Mouse (Mus musculus) neural tube, embryonic 15.5 days (tissue): ENCODE data around the gene Qser1. TPM values are rescaled to one million over a fixed set of nuclear protein-coding genes. Genes with fewer than 3 reads are reported as not detected.
A peak's percentile ranks its signal among the peaks of the same experiment; 100 is the strongest.
"Not testable (repeated sequence)": the region's sequence is repeated elsewhere in the genome, so short reads cannot be mapped to it uniquely, and the experiment has no call there.

Source experiments
- ATAC-seq: fragments of 200-750 bp; cut with Nextera tagmentation; 2 replicates; pipeline ENCODE4 v1.8.0; 2017; ENCODE audit warnings: mild to moderate bottlenecking, moderate TSS enrichment, moderate library complexity; ENCODE audit not compliant: low FRiP score
- H3K27ac ChIP-seq: fragments of 300-500 bp; sonication (generic); replicated peaks from 2 replicates; pipeline ENCODE4 v1.5.1; 2015; ENCODE audit warnings: mild to moderate bottlenecking, inconsistent platforms
- H3K27me3 ChIP-seq: fragments of 300-500 bp; sonication (generic); replicated peaks from 2 replicates; pipeline ENCODE4 v1.6.1; 2015; ENCODE audit warnings: inconsistent platforms
- H3K36me3 ChIP-seq: fragments of 300-500 bp; sonication (generic); 2 replicates; pipeline ENCODE4 v1.6.1; 2015; ENCODE audit warnings: inconsistent platforms
- H3K4me1 ChIP-seq: fragments of 300-500 bp; sonication (generic); 2 replicates; pipeline ENCODE4 v1.6.1; 2015; ENCODE audit warnings: inconsistent platforms
- H3K4me2 ChIP-seq: fragments of 300-500 bp; sonication (generic); 2 replicates; pipeline ENCODE4 v1.6.1; 2015; ENCODE audit warnings: inconsistent platforms, mild to moderate bottlenecking, moderate library complexity
- H3K4me3 ChIP-seq: fragments of 300-500 bp; sonication (generic); replicated peaks from 2 replicates; pipeline ENCODE4 v1.5.1; 2015; ENCODE audit warnings: mild to moderate bottlenecking, inconsistent platforms
- H3K9ac ChIP-seq: fragments of 300-500 bp; sonication (generic); replicated peaks from 2 replicates; pipeline ENCODE4 v1.6.1; 2015; ENCODE audit warnings: mild to moderate bottlenecking, inconsistent platforms
- H3K9me3 ChIP-seq: fragments of 300-500 bp; sonication (generic); replicated peaks from 2 replicates; pipeline ENCODE4 v1.6.1; 2016; ENCODE audit warnings: inconsistent platforms
- WGBS: fragments of 180-500 bp; shearing (Covaris S2); methylation state at CpG from one replicate; pipeline ENCODE4 v1.1.7; 2015; ENCODE audit warnings: mixed read lengths; 5-methylcytosine and 5-hydroxymethylcytosine counted together
- polyA plus RNA-seq: library from polyadenylated mRNA; unstranded; fragments of >200 nt; fragmentation: Nextera tagmentation; extraction: Ambion mirVana; gene quantifications from 2 replicates; pipeline ENCODE4 v1.2.1, GENCODE M21; 2015

Qser1 gene
- polyA plus RNA-seq, 1 experiment from 2014 or later = 4.9 TPM

DNA sequence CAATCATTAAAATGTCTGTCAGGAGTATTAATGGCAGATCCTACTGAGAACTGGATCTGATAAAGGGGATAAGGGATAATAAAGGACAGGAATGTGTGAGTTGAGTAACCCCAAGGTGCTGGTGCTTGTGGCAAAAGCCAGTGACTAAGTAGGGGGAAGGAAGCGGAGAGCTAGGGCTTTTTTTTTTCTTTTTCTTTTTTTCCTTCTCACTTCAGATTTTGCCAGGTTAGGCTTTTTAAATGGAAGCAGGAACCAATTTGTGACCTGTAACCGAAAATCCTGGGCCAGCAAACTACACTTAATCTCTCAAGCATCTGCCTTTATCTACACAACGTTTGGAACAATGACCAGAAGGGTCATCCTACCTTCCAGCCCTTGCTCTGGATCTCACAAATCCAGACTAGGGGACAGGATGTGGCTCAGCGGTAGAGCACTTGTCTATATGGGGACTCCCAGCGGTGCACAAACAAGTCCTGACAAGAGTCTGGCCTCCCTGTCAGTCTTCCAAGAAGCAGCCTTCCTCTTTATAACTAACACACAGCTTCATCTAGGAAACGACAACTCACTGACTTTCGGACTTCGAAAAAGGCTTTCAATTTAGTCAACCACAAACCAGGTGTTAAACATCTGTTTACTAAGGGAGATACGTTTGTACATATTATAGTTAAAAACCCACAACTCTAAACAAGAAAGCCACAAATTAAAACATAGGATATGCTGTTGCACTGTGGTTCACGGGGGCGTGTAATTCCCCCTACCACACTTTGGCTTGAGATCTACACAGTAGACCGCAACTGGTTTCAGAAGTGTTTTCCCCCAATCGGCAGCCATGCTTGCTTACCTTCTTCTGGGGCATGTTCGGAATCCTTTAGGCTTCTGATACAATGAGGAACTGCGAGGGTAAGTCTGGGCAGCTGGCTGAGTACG, 31.9 kb upstream of the Qser1 start:
- H3K27me3 ChIP-seq = peaks cover 9% of the 10 kb centered on the region
- peak overlapping the region; percentile 59; the same call in 1 of the 2 replicates for H3K4me3 ChIP-seq
- no peaks in the 10 kb centered on the region for H3K36me3 ChIP-seq
- no peak overlapping the region for H3K27ac ChIP-seq
- no peaks in the 10 kb centered on the region for H3K9me3 ChIP-seq
- H3K4me2 ChIP-seq = peak overlapping the region; percentile 99
- H3K4me1 ChIP-seq = peaks cover 10% of the 10 kb centered on the region
- no peak for ATAC-seq
- H3K9ac ChIP-seq = peak overlapping the region; percentile 59
- 39% methylated on average over 16 of the region's 16 CpGs for WGBS

DNA sequence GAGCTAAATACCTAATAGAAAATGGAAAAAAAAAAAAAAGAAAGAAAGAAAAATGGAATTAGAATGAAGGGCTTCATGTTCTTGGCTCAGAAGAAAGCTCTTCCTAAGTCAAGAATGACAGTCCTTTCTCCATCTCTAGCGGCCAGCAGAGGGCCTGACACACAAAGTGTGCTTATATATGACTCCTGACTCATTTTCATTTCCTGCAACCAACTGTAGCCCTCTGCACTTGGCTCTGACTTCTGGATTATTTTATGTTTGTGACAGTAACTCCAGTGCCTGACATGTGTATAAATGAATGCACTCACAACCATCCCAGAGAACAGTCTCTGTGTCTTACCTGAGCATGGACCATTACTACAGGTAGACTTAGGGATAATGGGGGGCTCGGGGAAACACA, 31.1 kb upstream of the Qser1 start:
- Histone ChIP-seq H3K4me3 (no peak overlapping the region), H3K4me1 (peaks cover 10% of the 10 kb centered on the region), H3K27me3 (peaks cover 9% of the 10 kb centered on the region), H3K4me2 (no peak overlapping the region), H3K27ac (no peak overlapping the region), H3K9me3 (no peaks in the 10 kb centered on the region), H3K9ac (no peak overlapping the region), H3K36me3 (no peaks in the 10 kb centered on the region)
- 55% methylated on average over 2 of the region's 2 CpGs for WGBS
- no peak for ATAC-seq

DNA sequence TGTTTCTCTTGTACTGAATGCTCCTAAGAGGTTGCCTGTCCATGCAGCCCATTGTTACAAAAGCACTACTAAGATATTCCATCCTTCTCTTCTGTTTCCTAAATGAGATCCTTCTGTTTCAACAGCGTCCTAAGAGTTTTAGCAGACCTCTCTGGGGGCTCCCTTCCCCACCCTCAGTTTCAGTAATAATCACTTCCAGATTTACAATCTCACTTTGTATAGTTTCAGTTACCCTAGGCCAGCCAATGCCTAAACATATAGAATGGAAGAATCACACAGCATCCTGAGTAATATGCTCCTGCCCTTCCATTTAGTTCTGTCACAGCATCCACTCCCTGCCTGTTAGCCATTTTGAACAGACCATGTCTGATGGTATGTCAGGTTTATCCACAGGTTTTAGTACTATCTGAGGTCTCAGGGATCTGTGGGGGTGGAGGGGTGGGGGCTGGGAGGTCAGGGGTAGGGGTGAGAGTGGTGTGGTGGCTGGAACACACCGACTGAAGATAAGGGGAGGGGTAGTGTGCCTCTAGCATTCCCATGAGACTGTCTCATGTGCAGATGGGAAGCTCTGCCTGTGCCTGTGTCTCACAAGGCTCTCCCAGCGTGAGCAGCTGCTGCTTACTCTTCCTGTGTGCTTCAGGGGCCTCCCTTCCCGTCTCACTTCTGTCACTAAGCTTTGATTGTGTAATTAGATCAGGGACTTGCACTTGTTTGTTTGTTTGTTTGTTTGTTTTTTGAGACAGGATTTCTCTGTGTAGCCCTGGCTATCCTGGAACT, 30.3 kb upstream of the Qser1 start:
- 33% methylated on average over 4 of the region's 4 CpGs for WGBS
- ATAC-seq = no peak

DNA sequence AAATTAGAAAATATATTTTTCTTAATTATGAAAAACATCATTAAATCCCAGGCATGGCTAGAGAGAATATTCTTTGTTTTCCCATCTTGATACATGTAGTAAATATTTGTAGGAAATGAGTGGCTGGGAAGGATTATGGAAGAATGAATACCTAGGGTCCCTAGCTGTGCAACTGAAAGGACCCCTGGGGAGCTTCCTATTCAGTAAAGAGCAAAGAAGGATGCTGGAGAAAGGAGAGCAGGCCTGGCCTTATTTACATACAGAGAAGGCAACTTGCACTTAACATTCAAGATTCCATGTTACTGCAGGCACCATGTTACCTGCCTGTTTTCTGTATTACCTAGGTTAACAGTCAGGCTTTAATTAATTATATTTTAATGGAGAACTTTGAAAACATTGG, 26.0 kb upstream of the Qser1 start:
- no peak overlapping the region for H3K27ac ChIP-seq
- H3K9ac ChIP-seq = no peak overlapping the region
- no peak overlapping the region for H3K4me2 ChIP-seq
- no peaks in the 10 kb centered on the region for H3K9me3 ChIP-seq
- no peaks in the 10 kb centered on the region for H3K27me3 ChIP-seq
- H3K4me3 ChIP-seq = no peak overlapping the region
- no peaks in the 10 kb centered on the region for H3K4me1 ChIP-seq
- no peaks in the 10 kb centered on the region for H3K36me3 ChIP-seq
- ATAC-seq = no peak

More for the DNA sequence above, 30.3 kb upstream of the Qser1 start:
- Histone ChIP-seq H3K27me3 (peaks cover 9% of the 10 kb centered on the region), H3K9me3 (no peaks in the 10 kb centered on the region), H3K9ac (no peak overlapping the region), H3K4me3 (no peak overlapping the region), H3K4me2 (no peak overlapping the region), H3K4me1 (peaks cover 10% of the 10 kb centered on the region), H3K27ac (no peak overlapping the region), H3K36me3 (no peaks in the 10 kb centered on the region)

DNA sequence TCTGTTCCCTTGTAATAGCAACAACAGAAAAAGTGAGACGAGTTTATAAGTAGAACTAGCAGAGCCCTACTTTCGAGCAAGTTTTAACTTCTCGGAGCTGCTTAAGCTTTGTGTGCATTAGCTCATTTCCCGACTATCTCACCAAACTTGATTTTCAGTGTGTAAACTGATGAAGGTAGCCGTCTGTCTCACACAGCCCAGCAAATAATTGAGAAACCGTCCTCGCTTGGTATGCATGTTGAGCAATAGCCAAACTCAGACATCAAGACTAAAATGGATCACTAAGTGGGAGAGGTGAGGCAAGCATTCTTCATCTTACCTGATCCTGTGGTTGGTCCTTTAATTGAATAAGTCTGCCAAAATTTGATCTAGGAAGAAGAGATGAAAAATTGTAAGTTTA, 25.2 kb upstream of the Qser1 start:
- 85% methylated on average over 7 of the region's 7 CpGs for WGBS
- no peaks in the 10 kb centered on the region for H3K9me3 ChIP-seq

DNA sequence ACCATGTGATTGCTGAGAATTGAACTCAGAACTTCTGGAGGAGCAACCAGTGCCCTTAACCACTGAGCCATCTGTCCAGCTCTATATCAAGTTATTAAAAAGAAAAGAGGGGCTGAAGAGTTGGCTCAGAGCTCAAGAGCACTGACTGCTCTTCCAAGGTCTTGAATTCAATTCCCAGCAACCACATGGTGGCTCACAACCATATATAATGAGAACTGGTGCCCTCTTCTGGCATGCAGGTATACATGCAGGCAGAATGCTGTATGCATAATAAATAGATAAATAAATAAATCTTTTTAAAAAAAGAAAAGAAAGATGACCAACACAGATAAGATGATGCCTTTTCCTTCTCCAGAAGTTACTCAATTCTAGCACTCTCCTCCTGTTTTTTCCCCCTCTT, 24.4 kb upstream of the Qser1 start:
- no peak overlapping the region for H3K4me3 ChIP-seq
- no peak overlapping the region for H3K27ac ChIP-seq
- H3K4me1 ChIP-seq = no peaks in the 10 kb centered on the region
- no peak for ATAC-seq
- no peaks in the 10 kb centered on the region for H3K36me3 ChIP-seq
- no peak overlapping the region for H3K4me2 ChIP-seq
- no peaks in the 10 kb centered on the region for H3K27me3 ChIP-seq
- H3K9me3 ChIP-seq = no peaks in the 10 kb centered on the region
- H3K9ac ChIP-seq = no peak overlapping the region

More for the DNA sequence above, 25.2 kb upstream of the Qser1 start:
- Histone ChIP-seq H3K9ac (no peak overlapping the region), H3K4me3 (no peak overlapping the region), H3K4me1 (no peaks in the 10 kb centered on the region), H3K36me3 (no peaks in the 10 kb centered on the region), H3K4me2 (no peak overlapping the region), H3K27me3 (no peaks in the 10 kb centered on the region), H3K27ac (no peak overlapping the region)
- ATAC-seq = no peak

DNA sequence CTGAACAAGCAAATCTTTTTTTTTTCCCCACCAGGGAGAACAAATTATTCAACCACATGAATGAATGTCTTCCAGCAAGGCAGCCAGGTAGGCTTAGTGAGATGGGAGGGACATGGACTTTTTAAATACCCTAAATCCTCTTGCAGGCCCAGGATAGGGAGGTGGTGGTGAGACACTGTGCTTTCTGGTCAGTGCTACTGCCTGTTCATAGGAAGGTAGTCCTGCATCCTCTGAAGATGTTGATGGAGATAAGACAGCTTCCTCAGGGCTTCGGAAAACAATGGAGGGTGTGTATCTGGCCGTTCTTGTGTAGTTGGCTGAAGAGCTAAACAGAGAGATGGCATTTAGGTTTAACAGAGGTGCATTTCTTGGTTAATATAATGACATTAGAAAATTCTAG, 15.9 kb upstream of the Qser1 start:
- no peak overlapping the region for H3K9ac ChIP-seq
- no peak overlapping the region for H3K27ac ChIP-seq
- no peaks in the 10 kb centered on the region for H3K36me3 ChIP-seq
- H3K27me3 ChIP-seq = no peaks in the 10 kb centered on the region
- no peaks in the 10 kb centered on the region for H3K4me1 ChIP-seq
- no peak for ATAC-seq
- H3K4me3 ChIP-seq = no peak overlapping the region
- WGBS = 93% methylated on average over 2 of the region's 2 CpGs
- H3K9me3 ChIP-seq = no peaks in the 10 kb centered on the region
- H3K4me2 ChIP-seq = no peak overlapping the region

DNA sequence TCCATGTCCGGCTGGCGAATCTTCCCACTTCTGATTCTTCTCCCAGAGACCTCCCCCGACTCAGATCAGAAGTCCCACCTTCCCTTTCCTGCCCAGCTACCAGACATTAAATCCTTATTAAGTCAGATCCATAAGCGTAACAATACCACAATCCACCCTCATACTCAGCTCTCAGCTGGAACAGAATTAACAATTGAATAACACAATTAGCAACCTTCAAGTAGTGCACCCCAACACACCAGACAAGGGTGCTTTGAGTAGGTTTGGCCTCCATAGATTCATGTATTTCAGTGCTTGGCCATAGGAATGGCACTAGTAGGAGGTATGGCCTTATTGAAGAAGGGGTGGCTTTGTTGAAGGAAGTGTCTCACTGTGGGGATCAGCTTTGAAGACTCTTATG, 9.6 kb upstream of the Qser1 start:
- no peaks in the 10 kb centered on the region for H3K9me3 ChIP-seq
- H3K4me3 ChIP-seq = no peak overlapping the region
- no peaks in the 10 kb centered on the region for H3K36me3 ChIP-seq
- ATAC-seq = no peak
- no peaks in the 10 kb centered on the region for H3K27me3 ChIP-seq
- H3K9ac ChIP-seq = no peak overlapping the region
- 92% methylated on average over 4 of the region's 4 CpGs for WGBS
- no peak overlapping the region for H3K27ac ChIP-seq
- no peak overlapping the region for H3K4me2 ChIP-seq
- no peaks in the 10 kb centered on the region for H3K4me1 ChIP-seq

DNA sequence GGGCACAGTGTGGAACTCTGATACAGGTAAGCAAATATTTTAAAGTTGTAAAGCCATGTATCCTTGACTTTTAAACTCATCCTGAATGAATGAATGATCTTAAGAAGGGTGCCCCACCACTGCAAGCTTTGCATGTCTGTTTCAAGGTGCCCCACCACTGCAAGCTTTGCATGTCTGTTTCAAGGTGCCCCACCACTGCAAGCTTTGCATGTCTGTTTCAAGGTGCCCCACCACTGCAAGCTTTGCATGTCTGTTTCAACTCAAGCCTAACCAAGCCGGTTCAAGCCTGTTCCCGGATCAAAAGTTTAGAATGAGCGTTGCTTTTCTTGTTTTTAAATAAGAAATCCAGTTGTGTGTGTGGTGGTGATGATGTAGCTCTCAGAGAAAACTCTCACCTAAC, 2.2 kb upstream of the Qser1 start:
- not testable (repeated sequence) for H3K9ac ChIP-seq, H3K4me3 ChIP-seq, ATAC-seq, H3K27ac ChIP-seq, H3K36me3 ChIP-seq, H3K9me3 ChIP-seq, H3K4me2 ChIP-seq, H3K27me3 ChIP-seq
- H3K4me1 ChIP-seq = peaks cover 24% of the 10 kb centered on the region
- 93% methylated on average over 3 of the region's 3 CpGs for WGBS

DNA sequence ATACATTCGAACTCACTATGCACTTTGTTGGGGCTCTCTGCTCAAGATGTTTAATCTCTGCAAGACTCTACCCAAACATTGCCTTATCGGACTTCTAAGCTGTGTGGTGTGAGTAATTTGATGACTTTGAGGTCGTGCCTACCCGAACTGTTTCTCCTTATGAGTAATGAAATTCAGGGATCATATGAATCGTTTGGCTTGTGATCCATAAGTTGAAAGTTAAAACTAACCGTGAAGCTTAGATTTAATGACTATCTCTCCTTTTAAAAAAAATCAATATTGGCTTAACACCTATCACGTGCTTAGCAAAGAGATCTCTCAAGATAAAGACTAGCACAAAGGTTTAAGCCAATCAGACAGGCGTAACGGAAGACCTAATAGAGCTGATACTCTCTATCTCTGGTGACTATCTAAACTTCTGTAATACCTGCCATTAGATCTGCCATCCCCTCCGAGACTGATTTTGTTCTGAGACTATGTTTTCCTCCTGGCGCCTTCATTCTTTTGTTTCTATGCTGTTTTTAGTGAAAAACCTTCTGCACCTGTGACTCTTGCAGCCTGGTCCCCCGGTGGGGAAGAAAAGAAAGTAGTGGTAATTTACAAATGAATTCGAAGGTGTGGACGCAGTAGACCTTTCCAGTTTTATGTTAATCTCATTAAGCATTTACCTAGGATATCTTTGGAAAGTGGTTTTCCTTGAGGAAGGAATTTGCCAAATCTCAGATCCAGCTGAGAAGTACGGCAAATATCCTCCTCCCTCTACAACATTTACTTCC, 1.2 kb upstream of the Qser1 start:
- peak overlapping the region; percentile 97 for H3K9ac ChIP-seq
- 0 out of 2 replicates have a peak, but pooled peaks have one; percentile 1 for ATAC-seq
- H3K36me3 ChIP-seq = no peaks in the 10 kb centered on the region
- H3K9me3 ChIP-seq = no peaks in the 10 kb centered on the region
- H3K27me3 ChIP-seq = no peaks in the 10 kb centered on the region
- H3K4me2 ChIP-seq = peak overlapping the region; percentile 62
- peak overlapping the region; percentile 95 for H3K27ac ChIP-seq
- H3K4me3 ChIP-seq = peak overlapping the region; percentile 93
- peaks cover 27% of the 10 kb centered on the region for H3K4me1 ChIP-seq
- 2% methylated on average over 15 of the region's 15 CpGs for WGBS

DNA sequence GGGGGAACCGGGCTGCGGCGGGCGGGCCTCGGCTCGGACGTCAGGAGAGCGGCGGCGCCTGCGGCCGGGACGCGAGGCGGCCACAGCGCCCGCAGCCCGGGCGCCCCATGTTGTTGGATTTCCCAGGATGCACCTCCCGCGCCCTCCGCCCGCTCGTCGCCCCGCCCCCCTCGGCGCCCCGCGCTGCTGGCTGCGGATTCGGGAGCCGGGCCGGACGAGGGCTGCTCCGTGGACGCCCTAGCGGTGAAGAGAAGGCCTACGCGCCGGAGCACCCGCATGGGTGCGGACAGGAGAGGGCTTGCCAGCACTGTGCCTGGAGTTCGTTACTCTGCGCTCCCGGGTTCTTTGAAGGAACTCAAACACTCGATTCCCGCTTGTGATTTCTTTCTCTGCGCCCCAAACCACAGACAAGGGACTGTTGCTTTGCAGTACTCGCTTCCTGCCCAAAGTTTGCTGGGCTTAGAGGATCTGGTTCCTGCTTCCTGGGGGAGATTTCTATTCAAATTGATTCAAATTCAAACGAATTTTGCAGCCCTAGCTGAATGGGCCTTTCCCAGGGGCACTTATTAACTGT, 393 bp upstream of the Qser1 start:
- Histone ChIP-seq H3K4me3 (peak overlapping the region; percentile 93), H3K27me3 (no peaks in the 10 kb centered on the region), H3K27ac (peak overlapping the region; percentile 95), H3K9me3 (no peaks in the 10 kb centered on the region), H3K9ac (peak overlapping the region; percentile 97), H3K4me2 (peak overlapping the region; percentile 62), H3K36me3 (no peaks in the 10 kb centered on the region), H3K4me1 (peaks cover 27% of the 10 kb centered on the region)
- peak; percentile 93 for ATAC-seq
- WGBS = 0% methylated on average over 46 of the region's 51 CpGs
